Mouse (Mus musculus) gastrocnemius, postnatal 14 days (tissue): ENCODE results near the gene Frmd4b. TPM values are rescaled to one million over a fixed set of nuclear protein-coding genes. Genes with fewer than 3 reads are reported as not detected.
A peak's percentile ranks its signal among the peaks of the same experiment; 100 is the strongest.
"Not testable (repeated sequence)": the region's sequence is repeated elsewhere in the genome, so short reads cannot be mapped to it uniquely, and the experiment has no call there.

ENCODE experiments used
- DNase-seq: peaks from one replicate; pipeline ENCODE4 v3.0.0; 2021; ENCODE audit warnings: mixed read lengths
- intact Hi-C: fragments of 180-260 bp; cut with DNase I; formaldehyde crosslinking; loops from one replicate; pipeline ENCODE4 v1.15.1; 2025; ENCODE audit warnings: low total_unique reads
- total RNA-seq, 2 experiments: library from RNA; stranded (reverse); gene quantifications; 2 replicates each; pipeline ENCODE4 v1.2.3; 2021

Frmd4b gene
- total RNA-seq, 2 experiments from 2014 or later = 14.5 to 14.6 TPM

DNA sequence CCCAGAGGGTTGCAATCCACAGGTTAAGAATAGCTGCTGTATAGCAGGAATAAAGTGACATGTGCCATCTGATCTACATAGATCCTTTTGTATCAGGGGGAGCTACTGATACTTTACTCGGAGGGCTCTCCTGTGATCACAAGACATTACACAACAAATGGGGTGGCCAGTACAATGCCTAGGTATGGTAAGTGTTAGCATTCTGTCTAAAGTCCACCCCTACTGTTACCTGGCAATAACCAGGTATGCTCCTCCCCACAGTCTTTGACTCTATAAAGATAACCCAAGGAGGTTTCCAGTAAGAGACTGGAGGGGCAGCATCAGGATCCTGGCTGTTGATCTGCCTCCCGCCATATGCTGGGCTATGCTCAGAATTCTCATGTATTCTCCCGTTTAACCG lies 219.4 kb downstream of the Frmd4b start:
- intact Hi-C loops = no loop called here
- no peak for DNase-seq

DNA sequence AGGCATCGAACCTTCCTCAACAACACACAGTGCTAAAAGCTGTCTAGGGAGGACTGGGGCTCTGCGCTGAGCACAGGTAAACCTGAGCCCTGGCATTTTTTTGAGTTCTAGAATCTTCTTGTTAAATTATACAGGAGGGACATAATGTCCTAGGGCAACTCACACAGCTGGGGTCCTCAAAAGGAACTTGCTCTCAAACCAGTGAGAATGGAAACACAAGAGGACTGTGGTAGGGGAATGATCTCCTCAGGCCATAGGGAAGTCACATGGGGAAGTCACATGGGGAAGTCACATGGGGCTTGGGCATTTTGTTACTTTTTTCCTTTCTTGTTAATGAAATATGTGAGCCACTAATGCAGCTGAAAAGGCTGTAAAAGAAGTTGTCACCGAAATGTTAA lies 220.4 kb downstream of the Frmd4b start:
- intact Hi-C loops = no loop called here
- no peak for DNase-seq

DNA sequence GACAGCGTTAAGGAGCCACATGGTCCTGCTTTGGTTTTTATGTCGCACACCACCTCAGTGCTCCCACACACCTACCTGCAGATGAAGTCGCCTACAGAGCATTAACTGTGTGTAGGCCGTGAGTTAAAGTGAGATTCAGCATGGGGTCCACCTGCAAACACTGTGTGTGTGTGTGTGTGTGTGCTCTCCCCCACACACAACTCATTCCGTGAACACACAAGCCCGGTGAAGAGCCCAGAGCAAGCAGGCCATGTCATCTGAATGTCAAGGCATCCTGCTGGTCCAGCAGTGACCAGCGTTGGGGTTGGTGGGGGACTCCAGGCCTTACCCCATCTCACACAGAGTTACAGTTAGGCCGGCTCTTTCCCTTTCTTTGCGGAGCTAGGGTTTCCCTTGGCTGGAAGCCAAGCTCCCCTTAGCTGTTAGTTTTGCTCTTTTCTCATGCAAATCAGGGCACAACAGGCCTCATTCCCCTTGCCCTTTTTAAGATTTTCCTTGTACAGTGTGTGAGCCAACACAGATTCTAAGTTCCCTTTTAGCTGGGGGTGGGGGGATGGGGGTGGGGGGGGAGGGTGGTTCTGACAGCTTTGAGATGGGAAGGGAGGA lies 220.9 kb downstream of the Frmd4b start:
- intact Hi-C loops = no loop called here
- no peak for DNase-seq

DNA sequence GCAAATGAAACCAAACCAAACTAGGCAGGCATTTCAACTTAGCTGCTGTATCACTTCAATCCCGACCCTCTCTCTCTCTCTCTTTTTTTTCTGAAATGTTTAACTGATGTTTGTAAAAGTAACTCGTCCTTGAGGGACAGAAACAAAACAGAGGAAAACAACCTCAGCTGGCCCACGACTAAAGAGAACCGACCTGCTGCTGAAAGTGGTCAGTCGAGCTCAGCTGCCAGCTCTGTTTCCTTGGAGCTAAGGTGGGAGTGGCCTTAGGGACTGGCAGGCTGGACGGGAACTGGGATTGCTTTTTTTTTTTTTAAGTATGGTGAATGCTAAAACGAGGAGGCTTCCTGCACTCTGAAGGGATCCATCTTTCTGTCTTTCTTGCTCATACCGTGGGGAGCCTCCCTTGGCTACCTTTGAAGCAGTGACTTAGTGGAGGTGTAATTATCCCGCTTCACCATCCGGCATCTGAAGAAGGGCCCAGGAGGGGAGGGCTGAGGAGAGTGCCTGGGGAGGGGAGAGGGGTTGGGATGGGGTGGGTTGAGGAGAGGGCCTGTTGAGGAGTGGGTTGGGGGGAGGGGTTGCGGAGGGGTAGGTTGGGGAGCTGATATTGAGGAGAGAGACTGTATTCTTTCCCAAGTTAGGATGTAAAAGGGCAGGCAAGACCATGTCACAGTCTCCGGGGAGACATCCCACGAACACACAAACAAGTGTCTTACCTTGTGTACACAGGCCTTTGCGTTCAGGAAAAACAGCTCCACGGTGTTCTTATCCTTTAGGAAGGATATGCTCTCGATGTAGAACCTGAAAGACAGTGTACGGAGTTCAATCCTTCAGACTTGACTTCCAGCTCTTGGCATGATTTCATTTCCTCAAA lies 221.6 kb downstream of the Frmd4b start:
- intact Hi-C loops = no loop called here
- peak; percentile 19 for DNase-seq

DNA sequence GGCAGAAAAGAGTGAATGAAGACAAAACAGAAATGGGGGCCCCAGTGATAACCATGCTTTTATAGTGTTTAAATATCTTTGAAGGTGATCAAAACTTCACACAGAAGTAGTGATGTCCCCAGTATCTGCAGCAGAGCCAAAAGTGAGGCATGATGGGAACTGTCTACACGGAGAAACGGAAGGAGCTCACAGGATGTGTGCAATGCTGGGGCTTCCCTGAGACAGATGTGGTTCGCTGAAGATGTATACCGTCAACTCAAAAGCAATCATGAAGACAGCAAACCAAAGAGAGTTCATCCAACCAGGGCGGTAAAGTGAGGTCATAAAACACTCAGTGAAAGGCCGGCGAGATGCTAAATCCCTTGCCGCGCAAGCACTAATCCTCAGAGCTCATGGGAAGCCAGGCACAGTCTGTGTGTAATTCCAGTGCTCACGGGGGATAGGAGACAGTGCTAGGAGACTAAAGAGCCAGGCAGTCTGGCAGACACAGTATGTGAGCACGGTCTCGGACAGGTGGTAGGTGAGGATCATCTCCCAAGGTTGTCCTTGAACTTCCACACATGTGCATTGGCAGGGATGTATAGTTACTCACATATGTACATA lies 222.8 kb downstream of the Frmd4b start:
- DNase-seq = no peak
- intact Hi-C loops = no loop called here

DNA sequence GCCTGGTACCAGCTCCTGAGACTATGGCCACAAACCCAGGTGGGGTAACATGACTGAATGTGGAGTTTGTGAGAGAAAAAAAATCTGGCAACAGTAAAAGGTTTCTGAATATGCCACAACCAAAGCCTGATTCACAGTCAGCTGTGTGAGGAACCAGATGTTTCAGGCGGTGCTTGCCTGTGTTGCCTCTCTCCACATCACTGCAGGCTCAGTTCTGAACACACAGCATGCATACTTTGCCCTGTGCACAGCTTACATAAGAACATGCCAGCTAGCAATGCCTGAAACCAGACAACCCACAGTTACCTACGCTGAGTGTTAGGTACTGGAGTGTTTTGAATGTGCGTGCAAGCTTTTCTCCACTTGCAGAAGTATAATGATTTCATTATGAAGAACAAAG lies 224.4 kb downstream of the Frmd4b start:
- DNase-seq = no peak
- intact Hi-C loops = no loop called here

DNA sequence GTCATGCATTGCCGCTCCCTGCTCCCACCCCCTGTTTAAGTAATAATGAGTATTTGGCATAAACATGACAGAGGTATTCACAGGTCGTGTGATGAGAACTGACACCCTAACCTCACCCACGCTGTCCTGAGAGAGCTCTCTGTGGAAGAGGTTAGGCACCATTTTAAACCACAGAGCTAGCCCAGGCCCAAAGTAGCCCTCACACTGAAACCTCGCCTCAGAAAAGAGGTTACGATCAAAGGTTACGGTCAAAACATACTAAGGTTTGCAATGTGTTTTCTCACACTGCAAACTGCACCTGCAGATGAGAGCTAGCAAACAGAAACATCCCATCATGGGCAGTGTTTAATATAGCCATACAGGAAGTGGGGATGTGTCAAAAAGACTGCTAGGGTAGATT lies 230.0 kb downstream of the Frmd4b start:
- no peak for DNase-seq
- intact Hi-C loops = no loop called here

DNA sequence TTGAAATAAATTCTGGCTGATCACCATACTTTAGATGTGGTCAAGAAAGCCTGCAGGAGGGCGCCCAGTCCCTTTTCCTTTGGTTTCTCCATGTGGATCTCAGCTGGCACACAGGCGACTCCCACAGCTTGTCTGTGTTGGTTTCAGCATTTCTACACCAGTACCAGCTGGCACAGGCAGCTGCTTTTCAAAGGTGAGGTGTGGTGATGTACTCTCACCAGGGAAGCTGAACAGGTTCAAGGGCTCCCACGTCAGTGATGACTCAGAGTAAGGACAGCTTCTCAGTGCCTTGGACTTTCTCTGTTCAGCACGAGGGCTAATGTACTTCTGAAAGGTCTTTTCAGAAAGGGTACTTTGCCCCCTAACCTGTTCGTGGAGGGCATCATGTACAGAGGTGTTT lies 232.4 kb downstream of the Frmd4b start:
- intact Hi-C loops = no loop called here
- no peak for DNase-seq

DNA sequence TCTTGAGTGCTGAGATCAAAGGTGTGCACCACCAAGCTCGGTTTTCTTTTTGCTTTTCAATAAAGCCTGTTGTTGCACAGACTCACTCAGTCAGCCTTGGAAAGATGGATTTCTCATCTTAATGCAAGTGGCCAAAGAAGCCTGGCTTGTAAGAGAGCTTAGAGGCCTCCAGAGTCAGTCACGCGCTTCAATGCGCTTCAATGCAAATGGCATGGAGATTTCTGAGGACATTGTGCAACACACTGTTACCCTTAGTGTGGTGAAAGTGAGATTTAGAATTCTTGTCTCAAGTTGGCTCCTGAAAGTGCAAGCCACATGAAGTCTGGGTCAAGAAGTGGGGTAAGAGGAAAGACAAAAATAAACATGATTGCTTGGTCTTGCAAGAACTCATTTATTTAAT lies 236.1 kb downstream of the Frmd4b start:
- DNase-seq = no peak
- intact Hi-C loops = no loop called here

DNA sequence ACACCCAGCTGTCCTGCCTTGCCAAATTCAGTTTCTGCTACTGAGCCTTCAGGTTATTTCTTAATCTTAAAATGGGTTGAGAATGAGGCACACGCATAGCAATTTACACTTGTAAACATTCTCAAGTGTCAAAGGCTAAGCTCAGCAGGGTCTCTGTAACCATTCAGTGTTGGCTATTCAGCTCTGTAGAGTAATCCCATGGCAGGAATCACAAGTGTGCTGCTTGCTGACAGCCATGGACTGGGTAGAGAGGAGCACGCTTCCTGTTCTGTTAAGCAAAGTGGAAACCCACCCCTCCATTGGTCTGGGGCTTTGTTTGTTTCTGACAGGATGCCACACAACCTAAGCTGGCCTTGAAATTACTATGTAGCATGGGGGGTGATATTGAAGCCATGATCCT lies 246.4 kb downstream of the Frmd4b start:
- DNase-seq = no peak
- intact Hi-C loops = no loop called here

DNA sequence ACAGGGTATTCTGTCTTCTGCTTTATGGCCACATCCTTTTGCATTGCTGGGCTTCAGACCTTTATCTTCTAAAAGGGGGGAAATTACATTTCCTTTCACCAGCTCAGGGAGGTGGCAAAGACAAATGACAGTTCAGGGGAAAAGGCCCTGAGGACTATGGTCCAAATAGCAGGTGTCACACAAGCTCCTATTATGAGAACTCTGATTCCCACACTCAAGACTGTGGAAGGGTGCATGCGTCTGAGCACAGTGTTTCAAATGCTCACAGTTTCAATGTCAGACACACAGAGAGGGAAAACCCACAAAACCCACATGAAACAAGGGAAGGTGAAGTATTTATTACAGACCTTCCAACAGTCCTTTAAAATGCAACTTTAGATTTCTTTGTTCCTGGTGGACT lies 246.9 kb downstream of the Frmd4b start:
- intact Hi-C loops = no loop called here

DNA sequence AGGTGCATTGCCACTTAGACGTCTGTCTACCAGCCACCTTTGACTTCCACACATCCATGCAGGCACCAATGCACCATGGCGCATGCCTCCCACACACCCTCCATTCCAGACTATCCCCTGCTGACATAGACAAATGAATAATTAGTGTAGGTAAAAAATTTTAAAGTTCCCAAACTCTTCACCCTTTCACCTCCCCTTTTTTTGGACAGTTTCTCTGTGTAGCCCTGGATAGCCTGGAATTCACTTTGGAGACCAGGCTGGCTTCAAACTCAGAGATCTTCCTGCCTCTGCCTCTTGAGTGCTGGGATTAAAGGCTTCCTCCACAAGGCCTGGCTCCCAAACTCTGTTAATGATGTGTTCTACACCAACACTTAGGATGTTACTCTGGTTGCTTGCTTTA lies 253.5 kb downstream of the Frmd4b start:
- no peak for DNase-seq
- intact Hi-C loops = no loop called here

More for the DNA sequence above, 246.9 kb downstream of the Frmd4b start:
- DNase-seq = no peak

DNA sequence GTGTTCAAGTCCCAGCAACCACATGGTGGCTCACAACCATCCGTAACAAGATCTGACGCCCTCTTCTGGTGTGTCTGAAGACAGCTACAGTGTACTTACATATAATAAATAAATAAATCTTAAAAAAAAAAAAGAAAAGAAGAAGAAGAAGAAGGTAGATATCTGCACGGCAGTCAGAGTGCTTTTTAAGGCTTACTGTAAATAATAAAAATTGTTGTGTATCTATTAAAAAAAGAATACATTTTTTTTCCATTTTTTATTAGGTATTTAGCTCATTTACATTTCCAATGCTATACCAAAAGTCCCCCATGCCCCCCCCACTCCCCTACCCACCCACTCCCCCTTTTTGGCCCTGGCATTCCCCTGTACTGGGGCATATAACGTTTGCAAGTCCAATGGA lies 259.7 kb downstream of the Frmd4b start:
- DNase-seq, intact Hi-C loops: not testable (repeated sequence)

DNA sequence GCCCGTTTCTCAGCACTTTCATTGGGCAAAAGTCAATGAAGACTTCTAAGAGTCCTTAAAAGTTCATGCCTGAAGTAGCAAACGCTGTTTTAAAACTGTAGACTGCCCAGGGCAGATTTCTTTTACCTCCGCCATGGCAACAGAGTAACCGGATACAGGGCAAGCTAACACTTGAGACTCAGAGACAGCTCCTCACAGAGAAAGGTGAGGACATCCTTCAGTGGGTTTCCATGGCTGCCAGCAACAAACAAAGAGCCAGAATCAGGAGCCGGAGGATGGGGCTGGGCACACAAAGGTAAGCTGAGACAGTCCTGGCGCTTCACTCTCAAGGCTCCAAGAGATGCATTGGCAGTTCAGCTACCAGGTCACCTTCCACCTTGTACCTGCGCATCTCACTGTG lies 260.7 kb downstream of the Frmd4b start:
- intact Hi-C loops = no loop called here
- DNase-seq = no peak

DNA sequence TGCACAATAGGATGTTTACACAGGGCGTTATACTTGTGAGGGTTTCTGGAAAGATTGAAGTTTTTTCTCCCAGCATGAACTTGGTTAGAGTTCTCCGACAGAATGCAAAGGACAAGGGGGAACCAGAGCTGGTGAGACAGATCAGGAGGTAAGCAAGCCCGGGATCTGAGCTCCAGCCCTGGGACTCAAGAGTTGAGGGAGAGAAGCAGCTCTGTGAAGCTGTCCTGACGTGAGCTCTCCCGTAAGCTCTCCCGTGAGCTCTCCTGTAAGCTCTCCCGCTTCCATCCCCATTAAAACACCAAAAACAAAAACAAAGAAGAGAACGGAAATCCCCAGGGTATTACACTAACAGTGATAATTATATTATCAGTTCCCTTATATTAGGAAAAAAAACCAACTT lies 262.2 kb downstream of the Frmd4b start:
- intact Hi-C loops = no loop called here
- DNase-seq = no peak

DNA sequence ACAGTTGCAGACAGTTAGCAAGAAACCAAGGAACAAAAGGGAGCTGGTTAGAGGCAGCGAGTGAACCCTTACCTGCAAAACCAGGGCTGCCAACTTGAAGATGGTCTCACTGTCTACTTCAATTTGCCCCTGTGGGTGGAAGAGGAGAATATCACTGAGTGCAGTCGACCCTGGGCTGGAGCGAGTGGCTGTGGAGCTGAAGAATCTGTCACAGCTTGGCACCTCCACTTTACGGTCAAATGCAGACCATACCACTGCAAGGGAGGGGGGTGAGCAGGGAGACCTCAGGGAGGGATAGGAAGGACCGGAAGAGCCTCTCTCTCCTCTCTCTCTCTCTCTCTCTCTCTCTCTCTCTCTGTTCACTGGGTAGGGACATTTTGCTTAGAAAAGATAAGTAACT lies 263.4 kb downstream of the Frmd4b start:
- intact Hi-C loops = no loop called here
- no peak for DNase-seq

DNA sequence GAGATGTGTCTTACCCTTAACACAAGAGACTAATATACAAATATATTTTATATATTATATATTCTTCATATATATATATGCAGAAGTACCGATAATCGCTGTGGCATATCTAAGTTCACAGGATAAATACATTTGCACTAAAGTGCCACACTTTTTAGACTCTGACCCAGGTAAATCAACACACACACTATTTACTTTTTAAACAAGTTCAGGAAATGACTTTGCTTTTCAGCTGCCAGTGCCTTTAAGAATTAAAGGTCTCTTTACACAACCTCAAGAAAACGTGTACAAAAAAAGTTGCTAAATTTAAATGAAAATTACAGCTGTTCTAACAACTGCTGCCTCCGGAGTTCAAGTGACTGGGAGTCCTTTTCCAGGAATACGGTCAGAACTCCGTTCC lies 264.0 kb downstream of the Frmd4b start:
- intact Hi-C loops = no loop called here
- DNase-seq = no peak

DNA sequence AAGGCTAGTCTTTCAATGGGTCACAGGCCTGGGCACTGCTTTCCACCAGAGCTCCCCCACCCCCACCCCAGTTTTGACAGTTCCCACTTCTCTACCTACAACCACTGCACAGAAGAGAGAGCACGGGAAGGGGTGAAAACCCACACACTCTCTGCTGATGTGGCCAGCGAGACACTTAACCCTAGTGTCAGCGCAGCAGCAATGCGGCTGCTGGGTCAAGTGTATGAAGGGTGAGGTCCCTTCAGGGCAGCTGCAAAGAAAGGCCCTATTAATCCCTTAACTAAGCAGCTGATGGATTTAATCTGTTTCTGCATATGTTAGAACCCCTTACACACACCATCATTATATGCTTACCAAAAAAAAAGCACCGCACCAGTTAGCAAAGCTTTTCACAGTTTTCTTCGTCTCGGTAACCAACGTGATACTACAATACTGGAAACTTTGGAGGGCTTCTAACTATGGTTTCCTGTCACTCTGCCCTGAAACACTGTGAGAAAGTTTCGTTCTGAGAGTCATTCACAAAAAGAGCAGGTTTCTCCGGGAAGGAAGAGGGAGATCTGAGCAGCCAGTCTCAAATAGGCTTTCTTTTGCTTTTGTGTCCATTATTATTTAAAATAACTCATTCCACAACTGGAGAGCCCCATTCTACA lies 264.7 kb downstream of the Frmd4b start:
- no peak for DNase-seq
- intact Hi-C loops = no loop called here

DNA sequence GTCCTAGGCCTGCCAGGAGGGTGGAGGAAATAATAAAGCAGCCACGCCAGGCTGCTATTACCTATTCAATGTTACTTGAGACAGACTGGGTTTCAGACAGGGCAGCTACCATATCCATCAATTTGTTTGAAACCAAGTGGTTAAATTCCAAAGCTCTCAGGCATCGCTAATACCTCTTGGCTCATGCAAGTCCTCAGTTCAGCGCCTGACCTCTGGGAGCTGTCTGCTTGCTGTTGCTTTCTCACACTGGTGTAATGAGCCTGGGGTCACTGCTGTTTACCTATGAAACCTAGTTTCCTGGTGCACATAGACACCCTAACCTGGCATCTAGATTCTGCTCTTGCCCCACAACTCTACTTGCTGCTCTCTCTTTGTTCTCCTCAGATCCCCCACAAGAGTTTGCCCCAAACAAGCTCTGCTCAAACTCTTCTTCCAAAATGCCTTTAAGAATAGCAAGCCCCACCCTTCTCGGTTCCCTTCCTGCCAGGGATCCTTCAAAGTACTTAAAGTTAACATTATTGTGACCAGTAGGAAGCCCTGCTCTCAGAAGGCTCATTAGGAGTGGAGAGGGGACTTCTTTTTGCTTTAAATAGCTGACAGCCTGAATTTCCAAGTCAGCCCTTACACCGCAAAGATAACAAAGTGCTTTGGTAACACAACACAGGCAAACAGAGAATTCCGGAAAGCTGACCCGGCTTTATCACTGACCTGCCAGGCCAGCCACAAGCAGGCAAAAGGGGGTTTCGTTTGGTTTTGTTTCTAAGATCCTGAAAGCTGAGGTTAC lies 267.8 kb downstream of the Frmd4b start:
- intact Hi-C loops = no loop called here

DNA sequence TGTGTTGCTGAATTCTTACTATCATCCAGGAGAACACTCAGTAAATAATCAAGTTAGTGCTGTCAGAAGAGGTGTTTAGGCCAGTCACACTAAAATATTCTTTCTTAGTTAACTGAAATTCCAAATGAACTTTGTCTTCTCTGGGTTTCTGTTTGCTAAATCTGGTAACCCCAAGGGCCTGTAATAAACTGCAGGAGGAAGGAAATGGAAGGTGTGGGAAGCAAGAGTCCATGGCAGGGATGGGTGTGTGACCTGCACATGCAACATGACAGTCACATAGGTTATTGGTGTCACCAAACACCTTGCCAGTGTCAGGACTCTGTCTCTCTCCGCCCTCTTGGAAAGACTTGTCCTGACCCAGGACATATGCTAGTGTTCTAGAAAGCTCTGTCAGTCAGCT lies 270.4 kb downstream of the Frmd4b start:
- no peak for DNase-seq
- intact Hi-C loops = no loop called here

More for the DNA sequence above, 267.8 kb downstream of the Frmd4b start:
- no peak for DNase-seq
